Mouse (Mus musculus): ENCODE results near the gene Fv1.
"Not testable (repeated sequence)": the region's sequence is repeated elsewhere in the genome, so short reads cannot be mapped to it uniquely, and the experiment has no call there.

The Fv1 gene

GRCm38 (mm10) chr4:147868450-147869031 is at the start of gene Fv1, which contains the start of gene Miip:
Gene Fv1 (plus strand): TSS chr4:147868979.
Gene Miip (minus strand): TSS chr4:147868816.
- DNase-seq (ENCODE audit: low spot score), result peak; percentile 97

- not testable (repeated sequence) for DNase-seq (ENCODE audit: low spot score)
These were observed 49.1 kb upstream of the Fv1 start for GRCm38 (mm10) chr4:147819659-147820058.

DNA sequence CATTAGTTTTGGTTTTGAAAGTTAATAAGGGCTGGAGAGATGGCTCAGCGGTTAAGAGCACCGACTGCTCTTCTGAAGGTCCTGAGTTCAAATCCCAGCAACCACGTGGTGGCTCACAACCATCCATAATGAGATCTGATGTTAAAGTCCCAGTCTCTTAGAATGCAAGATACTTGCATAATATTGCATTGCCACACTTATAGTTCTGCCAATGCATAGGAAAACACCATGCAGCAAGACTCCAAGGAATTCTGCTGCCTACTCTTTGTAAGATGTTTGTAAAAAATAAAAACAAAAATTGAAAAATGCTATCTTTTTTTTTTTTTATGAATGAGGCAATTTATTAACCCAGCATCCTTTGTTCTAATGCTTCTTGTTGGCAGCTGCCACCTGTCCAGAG is 47.4 kb upstream of the Fv1 start:
- not testable (repeated sequence) for DNase-seq (ENCODE audit: low spot score)

DNA sequence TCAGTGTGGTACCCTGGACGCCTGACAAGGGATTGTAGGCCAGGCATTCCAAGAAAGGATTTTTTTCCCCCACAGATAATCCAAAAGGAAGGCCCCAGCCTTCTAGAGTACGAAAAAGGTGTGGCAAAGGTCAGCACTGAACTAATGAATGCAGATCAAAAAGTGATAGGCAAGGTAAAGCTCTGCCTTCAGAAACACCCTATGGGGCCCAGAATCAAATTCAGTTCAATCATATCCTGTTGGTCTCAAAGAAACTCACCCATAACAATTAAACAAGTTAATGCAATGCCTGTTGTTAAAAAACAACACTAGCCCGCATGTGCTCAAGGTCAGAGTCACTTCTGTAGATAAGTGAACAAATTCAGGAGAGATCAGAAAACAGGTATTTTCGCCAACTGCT is 44.4 kb upstream of the Fv1 start:
- no peak for DNase-seq (ENCODE audit: low spot score)

- DNase-seq (ENCODE audit: low spot score), result not testable (repeated sequence)
These were observed 29.5 kb upstream of the Fv1 start for GRCm38 (mm10) chr4:147839282-147839681.

DNA sequence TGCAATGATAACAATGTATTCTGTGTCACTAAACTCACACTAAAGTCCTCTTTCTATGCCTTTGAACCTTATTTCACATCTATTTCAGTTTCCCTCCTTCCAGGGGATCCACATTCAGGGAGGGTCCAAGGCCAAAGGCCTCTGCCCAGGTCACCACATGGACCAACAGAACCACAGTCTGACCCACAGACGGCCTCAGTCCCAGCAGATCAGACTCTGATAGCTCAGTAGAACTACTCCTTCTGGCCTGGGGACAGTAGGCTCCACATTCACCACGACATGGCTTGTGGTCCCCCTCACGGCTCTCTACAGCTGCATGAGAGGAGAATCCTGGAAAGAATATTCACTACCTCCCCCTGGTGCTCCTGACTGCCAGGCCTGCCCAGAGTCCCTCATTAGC is 25.9 kb upstream of the Fv1 start:
- no peak for DNase-seq (ENCODE audit: low spot score)

- peak; percentile 77 for DNase-seq (ENCODE audit: low spot score)
These were observed 20.9 kb upstream of the Fv1 start, which contains the start of gene Zfp933 for GRCm38 (mm10) chr4:147847614-147848583. Gene Zfp933 (minus strand): TSS chr4:147848366.

- no peak for DNase-seq (ENCODE audit: low spot score)
These were observed 20.2 kb upstream of the Fv1 start for GRCm38 (mm10) chr4:147848584-147848991.

DNA sequence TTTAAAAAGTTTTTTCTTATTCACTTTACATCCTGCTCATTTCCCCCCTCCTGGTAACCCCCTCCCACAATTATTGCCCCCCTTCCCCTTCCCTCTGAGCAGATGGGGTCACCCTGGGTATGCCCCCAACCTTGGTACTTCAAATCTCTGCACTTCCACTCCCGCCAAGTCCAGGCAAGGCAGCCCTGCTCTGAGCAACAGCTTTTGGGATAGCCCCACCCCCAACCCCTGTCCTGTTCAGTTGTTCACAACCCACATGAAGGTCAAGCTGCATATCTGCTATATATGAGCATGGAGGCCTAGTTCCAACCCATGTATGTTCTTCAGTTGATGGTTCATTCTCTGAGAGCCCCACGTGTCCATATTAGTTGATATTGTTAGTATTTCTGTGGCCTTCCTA is 18.0 kb upstream of the Fv1 start:
- DNase-seq (ENCODE audit: low spot score), result no peak

DNA sequence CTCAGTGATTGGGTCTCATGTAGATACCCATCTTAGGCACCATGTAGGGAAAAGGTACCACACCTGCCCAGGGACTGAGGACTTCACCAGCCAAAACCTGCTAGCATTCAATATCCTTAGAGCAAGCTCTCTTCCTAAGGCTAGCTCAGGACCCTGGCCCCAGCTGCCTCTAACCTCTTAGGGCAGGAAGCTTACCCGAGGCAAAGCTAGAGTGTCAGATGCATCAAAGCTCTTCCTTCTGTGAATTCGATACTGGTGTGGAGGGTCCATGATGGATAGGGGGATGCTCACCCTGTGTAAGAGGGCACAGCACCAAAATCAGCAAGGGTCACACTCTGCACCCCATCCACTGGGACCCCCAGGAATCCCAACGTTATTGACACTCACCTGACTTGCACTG is 6.7 kb upstream of the Fv1 start:
- no peak for DNase-seq (ENCODE audit: low spot score)

- DNase-seq (ENCODE audit: low spot score), result no peak
These were observed 3.1 kb upstream of the Fv1 start for GRCm38 (mm10) chr4:147865651-147866050.

DNA sequence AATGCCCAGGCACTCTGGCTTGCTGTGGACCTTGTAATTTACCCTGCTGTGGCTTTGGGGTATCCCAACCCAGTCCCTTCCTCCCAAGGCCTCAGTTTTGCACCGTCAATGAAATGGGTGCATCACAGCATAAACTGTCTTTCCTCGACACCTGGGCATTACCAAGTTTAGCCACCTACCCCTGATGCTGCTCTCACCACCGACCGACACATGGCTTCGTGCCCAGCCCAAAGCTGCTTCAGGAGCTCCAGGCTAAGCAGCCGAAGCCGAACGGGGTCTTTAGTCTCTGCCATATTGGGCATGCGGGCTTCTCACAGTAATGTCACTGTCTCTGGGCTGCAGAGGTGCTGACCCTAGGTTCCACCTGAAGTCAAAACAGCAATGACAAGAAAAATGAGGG is 2.7 kb upstream of the Fv1 start:
- no peak for DNase-seq (ENCODE audit: low spot score)

DNA sequence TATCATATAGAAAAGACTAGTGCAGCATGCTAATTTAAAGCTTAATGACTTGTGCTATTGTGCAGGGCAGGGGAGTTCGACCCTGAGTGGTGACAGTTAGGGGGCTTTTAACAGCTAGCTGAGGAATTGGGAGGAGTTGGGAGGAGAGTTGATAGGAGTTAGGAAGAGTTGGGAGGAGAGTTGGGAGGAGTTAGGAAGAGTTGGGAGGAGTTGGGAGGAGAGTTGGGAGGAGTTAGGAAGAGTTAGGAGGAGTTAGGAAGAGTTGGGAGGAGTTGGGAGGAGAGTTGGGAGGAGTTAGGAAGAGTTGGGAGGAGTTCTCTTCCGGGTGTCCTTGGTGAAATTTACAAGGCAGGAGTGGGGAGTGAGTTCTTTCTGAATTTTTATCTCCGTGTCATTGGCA is 2.0 kb upstream of the Fv1 start:
- not testable (repeated sequence) for DNase-seq (ENCODE audit: low spot score)

DNA sequence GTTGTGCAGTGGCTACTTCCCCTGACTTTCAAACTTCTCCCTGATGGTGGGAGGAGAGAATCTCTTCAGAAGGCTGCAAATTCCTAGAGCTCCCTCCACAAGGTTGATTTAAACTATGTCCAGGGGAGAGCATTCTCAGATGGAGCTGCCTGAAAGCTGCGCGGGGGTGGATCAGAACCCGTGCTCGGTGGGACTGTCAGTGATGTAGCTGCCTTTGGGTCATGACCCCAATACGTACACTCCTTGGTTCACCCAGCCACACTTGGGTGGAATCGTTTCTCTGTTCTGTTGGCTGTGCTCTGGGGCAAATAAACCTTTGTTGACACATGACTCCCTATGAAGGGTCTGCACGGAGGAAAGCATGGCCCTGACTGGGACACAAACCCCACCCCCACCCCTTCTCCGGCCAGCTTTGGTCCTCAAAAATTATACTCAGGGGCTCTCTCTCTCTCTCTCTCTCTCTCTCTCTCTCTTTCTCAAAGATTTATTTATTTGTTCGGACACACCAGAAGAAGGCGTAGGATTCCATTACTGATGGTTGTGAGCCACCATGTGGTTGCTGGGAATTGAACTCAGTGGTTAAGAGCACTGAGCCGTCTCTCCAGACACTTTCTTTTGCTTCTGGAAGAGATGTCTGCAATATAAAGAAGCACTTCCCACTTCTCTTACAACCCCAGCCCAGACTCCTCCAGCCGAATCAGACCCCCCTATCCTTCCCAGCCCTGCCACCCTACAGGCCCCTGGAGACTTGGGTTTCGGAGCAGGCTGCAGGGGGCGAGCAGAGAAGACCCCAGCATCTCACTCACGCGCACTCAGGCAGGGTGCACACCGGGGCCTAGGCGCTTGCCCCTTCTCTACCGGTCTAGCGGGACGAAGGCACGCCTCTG is 973 bp upstream of the Fv1 start:
- DNase-seq (ENCODE audit: low spot score), result no peak

DNA sequence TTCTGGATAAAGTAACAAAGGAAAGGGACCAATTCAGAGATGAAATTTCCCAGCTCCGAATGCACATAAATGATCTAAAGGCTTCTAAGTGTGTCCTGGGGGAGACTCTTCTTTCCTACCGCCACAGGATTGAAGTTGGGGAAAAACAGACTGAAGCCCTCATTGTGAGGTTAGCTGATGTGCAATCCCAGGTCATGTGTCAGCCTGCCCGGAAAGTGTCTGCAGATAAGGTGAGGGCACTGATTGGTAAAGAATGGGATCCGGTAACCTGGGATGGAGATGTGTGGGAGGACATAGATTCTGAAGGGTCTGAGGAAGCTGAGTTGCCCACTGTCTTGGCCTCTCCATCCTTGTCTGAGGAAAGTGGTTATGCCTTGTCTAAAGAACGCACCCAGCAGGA is 459 bp downstream of the Fv1 start:
- no peak for DNase-seq (ENCODE audit: low spot score)

DNA sequence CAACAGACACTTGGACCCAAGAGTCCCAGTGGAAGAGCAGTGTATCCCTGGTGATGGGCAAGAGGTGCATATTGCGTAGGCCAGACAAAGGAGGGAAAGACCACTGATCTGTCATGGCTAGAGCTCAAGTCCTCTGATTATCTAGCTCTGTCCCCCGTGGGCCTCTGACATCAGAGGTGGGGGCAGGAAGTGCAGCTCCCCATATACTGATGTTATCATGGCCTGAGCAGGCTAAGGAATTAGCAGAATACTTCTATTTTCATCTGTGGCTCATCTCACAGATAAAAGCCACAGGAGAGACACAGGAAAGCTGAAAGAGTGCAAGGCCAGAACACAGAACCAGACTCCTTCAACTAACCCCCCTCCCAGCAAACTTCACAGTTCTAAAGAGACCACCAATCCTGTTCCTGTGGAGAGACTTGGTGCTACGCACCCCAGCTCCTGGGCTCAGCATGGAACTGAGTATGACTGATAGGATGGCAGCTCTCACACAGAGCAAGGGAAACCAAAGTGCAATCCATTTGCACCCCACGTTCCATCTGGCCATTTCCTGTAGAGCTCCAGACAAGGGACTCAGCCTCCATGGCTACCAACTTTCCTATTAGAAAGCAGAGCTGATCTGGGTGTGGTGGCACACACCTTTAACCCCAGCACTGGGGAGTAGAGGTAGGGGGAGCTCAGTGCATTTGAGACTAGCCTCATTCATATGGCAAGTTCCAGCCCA is 7.2 kb downstream of the Fv1 start:
- no peak for DNase-seq (ENCODE audit: low spot score)

GRCm38 (mm10) chr4:147878537-147878936 is 9.8 kb downstream of the Fv1 start:
- DNase-seq (ENCODE audit: low spot score), result no peak

- no peak for DNase-seq (ENCODE audit: low spot score)
These were observed 10.7 kb downstream of the Fv1 start for GRCm38 (mm10) chr4:147879456-147879855.

- DNase-seq (ENCODE audit: low spot score), result no peak
These were observed 11.1 kb downstream of the Fv1 start for GRCm38 (mm10) chr4:147879865-147880264.

GRCm38 (mm10) chr4:147881792-147882191 is 13.0 kb downstream of the Fv1 start:
- no peak for DNase-seq (ENCODE audit: low spot score)

DNA sequence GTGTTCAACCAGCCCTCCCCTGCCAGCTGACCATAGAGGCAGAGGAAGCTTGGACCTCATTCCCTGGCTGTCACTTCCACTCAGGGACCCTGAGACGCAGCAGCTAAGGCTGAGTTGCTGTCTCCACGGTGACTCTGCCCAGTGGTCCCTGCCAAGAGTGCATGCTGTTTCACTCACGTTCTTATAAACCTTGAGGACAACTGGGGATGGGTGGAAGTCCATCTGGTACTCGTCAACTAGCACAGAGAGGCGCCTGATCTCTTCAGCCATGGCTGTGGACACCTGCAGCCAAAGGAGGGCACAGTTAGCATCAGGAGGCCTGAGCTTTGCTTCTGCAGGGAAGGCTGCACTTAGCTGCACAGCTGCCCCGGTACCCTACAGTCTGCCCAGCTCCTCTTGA is 14.3 kb downstream of the Fv1 start:
- DNase-seq (ENCODE audit: low spot score), result no peak

- no peak for DNase-seq (ENCODE audit: low spot score)
These were observed 15.4 kb downstream of the Fv1 start for GRCm38 (mm10) chr4:147884138-147884537.
